Mouse (Mus musculus) thymus, adult 2 months (tissue): ENCODE data around the gene 2610528J11Rik.

Source experiments
- CTCF ChIP-seq: fragments of 200-500 bp; IDR thresholded peaks from 2 replicates; pipeline ENCODE4 v1.5.1; 2012; ENCODE audit warnings: mild to moderate bottlenecking, control low read depth, low read length, moderate library complexity, borderline replicate concordance; ENCODE audit not compliant: control insufficient read depth, poor library complexity, insufficient read depth; ENCODE audit errors: extremely low read depth
- POLR2A ChIP-seq: fragments of 200-500 bp; IDR thresholded peaks from 2 replicates; pipeline ENCODE4 v1.6.1; 2012; ENCODE audit warnings: mild to moderate bottlenecking, low read length, control low read depth, moderate library complexity; ENCODE audit not compliant: control insufficient read depth, poor library complexity, insufficient read depth; ENCODE audit errors: extremely low read depth

GRCm38 (mm10) chr4:118571441-118571840 lies 44.6 kb downstream of the 2610528J11Rik start:
- TF ChIP-seq CTCF (no peak), POLR2A (no peak)
